Mouse (Mus musculus) liver, embryonic 16.5 days (tissue): ENCODE measurements around the gene Cep295nl. TPM values are rescaled to one million over a fixed set of nuclear protein-coding genes. Genes with fewer than 3 reads are reported as not detected.

ENCODE experiments used
- ATAC-seq: fragments of 200-750 bp; cut with Nextera tagmentation; 2 replicates; pipeline ENCODE4 v1.8.0; 2017; ENCODE audit warnings: low read depth, mild to moderate bottlenecking, moderate number of reproducible peaks, moderate library complexity
- H3K27ac ChIP-seq: fragments of 300-500 bp; sonication (generic); 2 replicates; pipeline ENCODE4 v1.5.1; 2014; ENCODE audit warnings: mild to moderate bottlenecking, low read length
- H3K27me3 ChIP-seq: fragments of 300-500 bp; sonication (generic); 2 replicates; pipeline ENCODE4 v1.6.1; 2014; ENCODE audit warnings: low read depth, low read length, mixed read lengths; ENCODE audit not compliant: control insufficient read depth, insufficient read depth
- H3K36me3 ChIP-seq: fragments of 300-500 bp; sonication (generic); 2 replicates; pipeline ENCODE4 v1.6.1; 2014; ENCODE audit warnings: mild to moderate bottlenecking; ENCODE audit not compliant: control insufficient read depth, insufficient read depth
- H3K4me1 ChIP-seq: fragments of 300-500 bp; sonication (generic); 2 replicates; pipeline ENCODE4 v1.6.1; 2014; ENCODE audit warnings: low read depth, low read length, mixed read lengths; ENCODE audit not compliant: control insufficient read depth
- H3K4me2 ChIP-seq: fragments of 300-500 bp; sonication (generic); 2 replicates; pipeline ENCODE4 v1.6.1; 2014; ENCODE audit warnings: low read depth, low read length, mixed read lengths
- H3K4me3 ChIP-seq: fragments of 300-500 bp; sonication (generic); 2 replicates; pipeline ENCODE4 v1.5.1; 2014; ENCODE audit warnings: low read depth, mild to moderate bottlenecking, low read length
- H3K9ac ChIP-seq: fragments of 300-500 bp; sonication (generic); 2 replicates; pipeline ENCODE4 v1.6.1; 2014; ENCODE audit warnings: low read depth, low read length
- H3K9me3 ChIP-seq: fragments of 300-500 bp; sonication (generic); replicated peaks from 2 replicates; pipeline ENCODE4 v1.6.1; 2016; ENCODE audit warnings: low read length; ENCODE audit not compliant: control insufficient read depth
- WGBS: fragments of 180-500 bp; shearing (Covaris S2); extraction: QIAGEN DNeasy Blood & Tissue Kit; methylation state at CpG from one replicate; pipeline ENCODE4 v1.1.7; 2014; ENCODE audit not compliant: insufficient replicate concordance; 5-methylcytosine and 5-hydroxymethylcytosine counted together
- polyA plus RNA-seq: library from polyadenylated mRNA; unstranded; fragments of >200 nt; fragmentation: Nextera tagmentation; extraction: Ambion mirVana; gene quantifications from 2 replicates; pipeline ENCODE4 v1.2.1, GENCODE M21; 2015

The Cep295nl gene
- polyA plus RNA-seq, 1 experiment from 2014 or later: not detected

- WGBS: 81% methylated on average over 16 of the region's 16 CpGs
- no peak overlapping the region for H3K4me2 ChIP-seq
- H3K36me3 ChIP-seq: no peaks in the 10 kb centered on the region
- no peak for ATAC-seq
- H3K9ac ChIP-seq: no peak overlapping the region
- H3K4me3 ChIP-seq: no peak overlapping the region
- no peaks in the 10 kb centered on the region for H3K4me1 ChIP-seq
- no peaks in the 10 kb centered on the region for H3K27me3 ChIP-seq
- H3K27ac ChIP-seq: no peak overlapping the region
- no peaks in the 10 kb centered on the region for H3K9me3 ChIP-seq
Measured at GRCm38 (mm10) chr11:118330777-118331176, 11.5 kb downstream of the Cep295nl start.

DNA sequence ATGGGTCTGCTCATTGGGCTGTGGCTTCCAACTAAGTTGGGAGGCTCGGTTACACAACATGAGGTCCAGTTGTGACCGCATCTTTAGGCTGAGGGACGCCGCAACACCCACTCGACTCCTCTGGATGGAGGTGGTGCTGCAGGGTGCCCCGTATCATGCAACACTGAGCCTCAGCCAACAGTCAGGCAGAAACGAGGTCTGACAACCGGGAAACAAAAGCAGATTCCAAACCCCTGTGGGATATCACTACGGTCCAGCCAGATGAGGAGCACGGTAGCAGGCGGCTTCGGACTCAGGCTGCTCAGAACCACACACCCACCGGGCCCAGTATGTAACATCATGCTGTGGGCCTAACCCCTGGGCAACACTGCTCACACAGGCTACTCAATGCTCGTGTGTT lies 11.9 kb downstream of the Cep295nl start:
- H3K4me3 ChIP-seq: no peak overlapping the region
- 76% methylated on average over 14 of the region's 14 CpGs for WGBS
- no peak for ATAC-seq

DNA sequence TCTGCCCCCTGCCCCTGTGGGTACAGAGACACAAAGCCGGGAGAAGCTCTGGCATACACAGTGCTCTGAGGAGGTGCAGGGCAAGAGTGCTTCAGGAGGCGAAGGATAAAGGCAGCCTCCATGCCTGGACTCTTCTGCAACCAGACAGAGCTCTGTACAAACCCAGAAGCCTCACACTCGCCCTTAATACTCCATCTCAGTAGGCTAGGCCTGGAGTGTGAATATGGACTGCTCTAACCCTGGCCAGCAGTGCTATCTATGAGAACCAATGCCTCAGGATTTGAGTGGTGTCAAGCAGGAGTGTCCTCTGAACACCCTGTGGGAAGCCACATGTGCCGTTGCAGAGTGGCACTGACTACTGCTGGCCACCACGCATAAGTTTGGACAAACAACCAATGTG lies 13.4 kb downstream of the Cep295nl start:
- Histone ChIP-seq H3K27me3 (no peaks in the 10 kb centered on the region), H3K4me3 (no peak overlapping the region), H3K36me3 (no peaks in the 10 kb centered on the region), H3K4me1 (no peaks in the 10 kb centered on the region), H3K9me3 (no peaks in the 10 kb centered on the region), H3K9ac (no peak overlapping the region), H3K27ac (no peak overlapping the region), H3K4me2 (no peak overlapping the region)
- 68% methylated on average over 5 of the region's 5 CpGs for WGBS
- ATAC-seq: no peak

More for the DNA sequence above, 11.9 kb downstream of the Cep295nl start:
- no peak overlapping the region for H3K27ac ChIP-seq
- no peaks in the 10 kb centered on the region for H3K36me3 ChIP-seq
- H3K9ac ChIP-seq: no peak overlapping the region
- H3K27me3 ChIP-seq: no peaks in the 10 kb centered on the region
- no peaks in the 10 kb centered on the region for H3K9me3 ChIP-seq
- no peak overlapping the region for H3K4me2 ChIP-seq
- no peaks in the 10 kb centered on the region for H3K4me1 ChIP-seq

DNA sequence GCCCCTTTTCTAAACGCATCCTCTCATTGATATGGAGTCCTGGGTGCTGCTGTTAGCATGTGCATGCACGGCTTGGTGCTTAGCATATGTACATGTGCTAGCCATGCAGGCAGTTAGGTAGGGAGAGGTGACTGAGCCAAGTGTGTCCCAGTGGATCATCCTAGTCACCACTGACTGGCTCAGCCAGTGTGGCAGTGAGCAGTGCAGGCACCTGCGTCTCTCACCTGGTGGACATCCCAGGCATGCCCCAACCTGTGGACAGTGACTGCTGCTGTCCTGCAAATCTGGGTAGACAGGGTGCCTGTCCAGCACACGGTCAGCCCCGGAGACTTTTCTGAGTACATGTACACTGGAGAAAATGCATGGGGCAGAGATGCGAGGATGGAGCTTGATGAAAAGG lies 13.8 kb downstream of the Cep295nl start:
- no peak overlapping the region for H3K4me3 ChIP-seq

DNA sequence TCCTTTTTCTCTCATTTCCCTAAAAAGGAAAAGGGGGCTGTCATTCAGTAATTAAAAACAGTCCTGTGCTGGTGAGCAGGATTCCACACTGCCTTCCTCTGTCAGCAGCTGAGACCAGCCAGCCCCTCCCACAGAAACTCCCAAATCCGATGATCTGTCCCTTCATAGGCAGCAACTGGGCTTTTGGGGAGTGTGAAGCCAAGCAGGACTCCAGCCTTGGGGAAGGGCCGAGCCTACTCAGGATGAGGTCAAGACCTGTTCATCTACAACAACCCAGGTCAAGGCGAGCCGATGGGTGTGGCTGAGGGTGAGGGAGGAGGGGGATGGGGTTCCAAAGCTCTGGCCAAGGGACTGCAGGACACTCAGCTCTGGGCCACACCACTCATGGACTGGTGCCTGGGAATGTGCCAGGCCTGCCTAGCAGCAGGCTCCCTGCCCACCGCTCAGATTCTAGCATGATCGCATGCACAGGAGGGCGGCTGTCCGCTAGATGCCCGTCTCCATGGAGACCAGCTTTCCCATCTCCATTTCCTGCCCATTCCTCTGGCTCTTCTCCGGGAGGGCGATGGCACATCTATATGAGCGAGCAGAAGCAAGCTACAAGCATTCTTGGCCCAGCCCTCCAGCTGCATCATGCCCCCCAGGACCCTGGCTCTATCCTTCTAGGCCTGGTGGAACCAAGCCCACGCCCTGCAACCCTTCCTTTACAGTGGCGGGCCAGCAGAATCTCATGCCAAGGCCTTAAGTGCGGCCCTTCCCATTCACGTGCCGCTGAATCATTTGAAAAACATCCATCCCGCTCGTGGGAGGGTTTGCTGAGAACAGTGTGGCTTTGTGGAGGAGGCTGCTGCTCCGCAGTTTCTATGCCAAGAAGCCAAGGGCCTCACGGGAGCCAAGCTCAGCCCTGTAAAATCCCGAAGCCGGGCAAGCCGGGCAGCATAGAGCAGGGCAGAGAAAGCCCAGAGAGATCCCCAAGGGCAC lies 15.0 kb downstream of the Cep295nl start:
- Histone ChIP-seq H3K27me3 (no peaks in the 10 kb centered on the region), H3K27ac (no peak overlapping the region), H3K4me2 (no peak overlapping the region), H3K4me1 (no peaks in the 10 kb centered on the region), H3K9ac (no peak overlapping the region), H3K9me3 (no peaks in the 10 kb centered on the region), H3K4me3 (no peak overlapping the region), H3K36me3 (no peaks in the 10 kb centered on the region)
- WGBS: 75% methylated on average over 24 of the region's 24 CpGs
- ATAC-seq: no peak

More for the DNA sequence above, 13.8 kb downstream of the Cep295nl start:
- no peak for ATAC-seq
- H3K4me2 ChIP-seq: no peak overlapping the region
- H3K27ac ChIP-seq: no peak overlapping the region
- H3K36me3 ChIP-seq: no peaks in the 10 kb centered on the region
- no peaks in the 10 kb centered on the region for H3K4me1 ChIP-seq
- H3K27me3 ChIP-seq: no peaks in the 10 kb centered on the region
- 67% methylated on average over 6 of the region's 6 CpGs for WGBS
- no peak overlapping the region for H3K9ac ChIP-seq
- no peaks in the 10 kb centered on the region for H3K9me3 ChIP-seq

GRCm38 (mm10) chr11:118326491-118326890 lies 15.8 kb downstream of the Cep295nl start:
- H3K4me1 ChIP-seq: no peaks in the 10 kb centered on the region
- 53% methylated on average over 4 of the region's 4 CpGs for WGBS

GRCm38 (mm10) chr11:118324541-118324940 lies 17.8 kb downstream of the Cep295nl start:
- Histone ChIP-seq H3K4me2 (no peak overlapping the region), H3K4me1 (no peaks in the 10 kb centered on the region), H3K36me3 (no peaks in the 10 kb centered on the region), H3K9ac (no peak overlapping the region), H3K27me3 (no peaks in the 10 kb centered on the region), H3K9me3 (no peaks in the 10 kb centered on the region), H3K4me3 (no peak overlapping the region), H3K27ac (no peak overlapping the region)
- no peak for ATAC-seq
- 25% methylated on average over 5 of the region's 5 CpGs for WGBS

More at GRCm38 (mm10) chr11:118326491-118326890, 15.8 kb downstream of the Cep295nl start:
- Histone ChIP-seq H3K4me2 (no peak overlapping the region), H3K27ac (no peak overlapping the region), H3K4me3 (no peak overlapping the region), H3K36me3 (no peaks in the 10 kb centered on the region), H3K9me3 (no peaks in the 10 kb centered on the region), H3K9ac (no peak overlapping the region), H3K27me3 (no peaks in the 10 kb centered on the region)
- no peak for ATAC-seq

DNA sequence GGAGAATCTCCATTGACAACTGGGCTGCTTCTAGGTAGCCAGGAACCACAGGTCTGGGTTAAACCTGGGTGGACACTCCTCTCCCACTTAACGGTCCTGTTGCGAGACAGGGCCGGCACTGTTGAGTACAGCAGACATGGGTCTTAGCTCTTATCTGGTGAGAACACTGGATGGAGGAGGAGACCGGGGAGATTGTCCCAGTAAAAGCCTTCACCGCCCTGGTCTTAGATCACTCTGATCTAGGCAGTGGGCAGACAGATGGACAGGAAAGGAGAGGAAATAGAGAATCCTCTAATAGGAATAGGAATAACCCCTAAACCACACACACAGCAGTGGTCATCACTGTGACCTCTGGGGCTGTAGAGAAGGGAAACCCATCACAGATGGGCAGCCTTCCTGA lies 18.3 kb downstream of the Cep295nl start:
- H3K4me2 ChIP-seq: no peak overlapping the region
- H3K4me3 ChIP-seq: no peak overlapping the region
- no peaks in the 10 kb centered on the region for H3K27me3 ChIP-seq
- H3K9ac ChIP-seq: no peak overlapping the region
- WGBS: 31% methylated on average over 5 of the region's 5 CpGs
- no peaks in the 10 kb centered on the region for H3K9me3 ChIP-seq
- ATAC-seq: no peak
- no peak overlapping the region for H3K27ac ChIP-seq
- no peaks in the 10 kb centered on the region for H3K4me1 ChIP-seq
- H3K36me3 ChIP-seq: no peaks in the 10 kb centered on the region

DNA sequence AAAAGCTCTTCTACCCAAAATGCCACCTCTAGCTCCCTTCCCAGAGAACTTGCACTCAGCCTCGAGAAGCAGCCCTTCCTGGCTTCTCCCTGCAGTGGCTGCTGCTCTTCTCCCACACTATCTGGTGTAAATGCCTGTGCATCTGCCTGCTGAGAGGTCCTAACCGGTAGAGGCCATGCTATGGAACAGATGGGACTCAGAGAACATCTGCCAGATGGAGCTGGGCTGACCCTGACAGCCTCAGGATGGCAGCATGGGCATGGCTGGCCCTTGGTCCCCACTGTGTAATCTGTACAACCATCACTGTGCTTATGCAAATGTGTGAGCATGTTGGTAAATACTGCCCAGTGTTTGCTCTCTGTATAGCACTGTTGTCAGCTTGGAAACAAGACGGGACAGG lies 19.7 kb downstream of the Cep295nl start:
- no peaks in the 10 kb centered on the region for H3K9me3 ChIP-seq
- no peak overlapping the region for H3K4me3 ChIP-seq
- WGBS: 35% methylated on average over 3 of the region's 3 CpGs
- no peaks in the 10 kb centered on the region for H3K36me3 ChIP-seq
- H3K27me3 ChIP-seq: no peaks in the 10 kb centered on the region
- H3K27ac ChIP-seq: no peak overlapping the region
- ATAC-seq: no peak
- no peaks in the 10 kb centered on the region for H3K4me1 ChIP-seq
- H3K9ac ChIP-seq: no peak overlapping the region
- H3K4me2 ChIP-seq: no peak overlapping the region
